Mouse (Mus musculus) MEL (cell line): ENCODE results near the gene Rbfox3.

Source experiments
- MAFK ChIP-seq: IDR thresholded peaks from 2 replicates; pipeline ENCODE4 v1.6.1; 2011; ENCODE audit warnings: low read depth, mild to moderate bottlenecking, low read length, improper control_type of control experiment, borderline replicate concordance
- MAX ChIP-seq: IDR thresholded peaks from 2 replicates; pipeline ENCODE4 v1.6.1; 2011; ENCODE audit warnings: low read length, improper control_type of control experiment
- NRF1 ChIP-seq: IDR thresholded peaks from 2 replicates; pipeline ENCODE4 v1.6.1; 2014; ENCODE audit warnings: low read depth, mild to moderate bottlenecking, inconsistent platforms, low read length, improper control_type of control experiment, moderate library complexity; ENCODE audit not compliant: poor library complexity, insufficient read depth, severe bottlenecking
- POLR2A ChIP-seq, 2 experiments: IDR thresholded peaks; 2 replicates each; pipeline ENCODE4 v1.6.1; 2011 to 2012; ENCODE audit warnings: low read length in 2 of 2, mild to moderate bottlenecking in 2 of 2, control low read depth in 1 of 2, improper control_type of control experiment in 1 of 2, low read depth in 1 of 2, moderate library complexity in 1 of 2; ENCODE audit not compliant: control insufficient read depth in 1 of 2, insufficient read depth in 1 of 2, poor library complexity in 1 of 2
- POLR2AphosphoS2 ChIP-seq: IDR thresholded peaks from 2 replicates; pipeline ENCODE4 v1.6.1; 2011; ENCODE audit warnings: low read length, improper control_type of control experiment
- ZNF384 ChIP-seq: IDR thresholded peaks from 2 replicates; pipeline ENCODE4 v1.6.1; 2012; ENCODE audit warnings: low read depth, mild to moderate bottlenecking, inconsistent platforms, low read length, improper control_type of control experiment

GRCm38 (mm10) chr11:118890474-118890873 lies 20.9 kb downstream of the Rbfox3 start:
- TF ChIP-seq POLR2A (IDR thresholded peaks at IDR 0.05; ENCODE audit: control insufficient read depth in 1 of 2, insufficient read depth in 1 of 2, low read depth in 1 of 2, low read length in 2 of 2, poor library complexity in 1 of 2): no peak
- no peak for TF ChIP-seq ZNF384
- no peak for TF ChIP-seq POLR2AphosphoS2
- TF ChIP-seq MAX: no peak
- no peak for TF ChIP-seq NRF1
- TF ChIP-seq MAFK: no peak
